Mouse (Mus musculus) thymus, adult 2 months (tissue): Measurements from ENCODE around the gene Caln1.

ENCODE experiments used
- CTCF ChIP-seq: fragments of 200-500 bp; IDR thresholded peaks from 2 replicates; pipeline ENCODE4 v1.5.1; 2012; ENCODE audit warnings: mild to moderate bottlenecking, control low read depth, low read length, moderate library complexity, borderline replicate concordance; ENCODE audit not compliant: control insufficient read depth, poor library complexity, insufficient read depth; ENCODE audit errors: extremely low read depth
- POLR2A ChIP-seq: fragments of 200-500 bp; IDR thresholded peaks from 2 replicates; pipeline ENCODE4 v1.6.1; 2012; ENCODE audit warnings: mild to moderate bottlenecking, low read length, control low read depth, moderate library complexity; ENCODE audit not compliant: control insufficient read depth, poor library complexity, insufficient read depth; ENCODE audit errors: extremely low read depth

DNA sequence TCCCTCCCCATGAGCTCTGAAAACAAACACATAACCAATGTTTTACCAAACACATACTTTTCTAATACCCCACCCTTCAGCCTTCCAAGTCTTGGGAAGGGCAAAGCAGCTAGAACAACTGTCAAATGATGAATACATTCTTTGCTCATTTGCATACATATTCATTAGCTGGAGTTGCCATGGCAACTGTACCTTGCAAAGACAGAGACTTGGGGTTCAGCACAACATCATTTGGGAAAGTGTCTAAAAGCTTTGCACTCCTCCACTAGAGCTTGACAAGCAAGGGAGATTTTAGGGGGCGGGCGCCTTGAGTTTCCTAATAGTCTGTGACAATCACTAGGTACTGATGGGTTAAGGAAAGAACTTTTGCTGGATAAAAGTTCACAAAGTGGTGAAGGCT is 258.5 kb downstream of the Caln1 start:
- TF ChIP-seq POLR2A = no peak
- TF ChIP-seq CTCF = no peak
